Mouse (Mus musculus) right cerebral cortex, postnatal 14 days (tissue): ENCODE measurements around the gene 1700013G24Rik.
A peak's percentile ranks its signal among the peaks of the same experiment; 100 is the strongest.
"Not testable (repeated sequence)": the region's sequence is repeated elsewhere in the genome, so short reads cannot be mapped to it uniquely, and the experiment has no call there.

ENCODE experiments used
- DNase-seq: peaks from one replicate; pipeline ENCODE4 v3.0.0; 2022

The 1700013G24Rik gene

GRCm38 (mm10) chr4:137453234-137453767 is at the start of gene 1700013G24Rik:
Gene 1700013G24Rik (plus strand): TSS chr4:137453284.
- DNase-seq = no peak

- DNase-seq = no peak
Observed at GRCm38 (mm10) chr4:137405571-137405970, 47.5 kb upstream of the 1700013G24Rik start.

- no peak for DNase-seq
Observed at GRCm38 (mm10) chr4:137409691-137410090, 43.4 kb upstream of the 1700013G24Rik start, which contains the start of gene Cela3a. Gene Cela3a (minus strand): TSS chr4:137409791.

GRCm38 (mm10) chr4:137412185-137412709 is 40.8 kb upstream of the 1700013G24Rik start:
- DNase-seq = not testable (repeated sequence)

- no peak for DNase-seq
Observed at GRCm38 (mm10) chr4:137414936-137415335, 38.1 kb upstream of the 1700013G24Rik start.

GRCm38 (mm10) chr4:137417712-137418564 is 35.1 kb upstream of the 1700013G24Rik start:
- DNase-seq = no peak

GRCm38 (mm10) chr4:137430502-137430901 is 22.6 kb upstream of the 1700013G24Rik start, which contains the start of gene Cela3b:
Gene Cela3b (minus strand): TSS chr4:137430540.
- DNase-seq = no peak

GRCm38 (mm10) chr4:137432700-137433550 is 20.2 kb upstream of the 1700013G24Rik start:
- DNase-seq = not testable (repeated sequence)

GRCm38 (mm10) chr4:137436979-137437669 is 16.0 kb upstream of the 1700013G24Rik start:
- no peak for DNase-seq

- no peak for DNase-seq
Observed at GRCm38 (mm10) chr4:137438842-137439241, 14.2 kb upstream of the 1700013G24Rik start.

- no peak for DNase-seq
Observed at GRCm38 (mm10) chr4:137441332-137441731, 11.8 kb upstream of the 1700013G24Rik start.

GRCm38 (mm10) chr4:137443625-137444024 is 9.5 kb upstream of the 1700013G24Rik start:
- peak; percentile 78 for DNase-seq

GRCm38 (mm10) chr4:137445881-137446280 is 7.2 kb upstream of the 1700013G24Rik start:
- DNase-seq = no peak

- DNase-seq = no peak
Observed at GRCm38 (mm10) chr4:137447363-137448196, 5.5 kb upstream of the 1700013G24Rik start.

GRCm38 (mm10) chr4:137448197-137448596 is 4.9 kb upstream of the 1700013G24Rik start:
- DNase-seq = peak; percentile 21

- DNase-seq = no peak
Observed at GRCm38 (mm10) chr4:137448641-137449040, 4.4 kb upstream of the 1700013G24Rik start.

- no peak for DNase-seq
Observed at GRCm38 (mm10) chr4:137449132-137449531, 4.0 kb upstream of the 1700013G24Rik start.

GRCm38 (mm10) chr4:137449715-137450114 is 3.4 kb upstream of the 1700013G24Rik start:
- DNase-seq = no peak

- DNase-seq = no peak
Observed at GRCm38 (mm10) chr4:137452190-137452589, 894 bp upstream of the 1700013G24Rik start.

GRCm38 (mm10) chr4:137454582-137454981 is 1.5 kb downstream of the 1700013G24Rik start:
- DNase-seq = no peak

GRCm38 (mm10) chr4:137456581-137456980 is 3.5 kb downstream of the 1700013G24Rik start:
- no peak for DNase-seq
